Mouse (Mus musculus) retina, embryonic 14.5 days (tissue): ENCODE data around the gene Qser1.
A peak's percentile ranks its signal among the peaks of the same experiment; 100 is the strongest.

Experiments
- DNase-seq: peaks from one replicate; pipeline ENCODE4 v3.0.0-alpha.2; 2015; ENCODE audit warnings: low spot score

The Qser1 gene

DNA sequence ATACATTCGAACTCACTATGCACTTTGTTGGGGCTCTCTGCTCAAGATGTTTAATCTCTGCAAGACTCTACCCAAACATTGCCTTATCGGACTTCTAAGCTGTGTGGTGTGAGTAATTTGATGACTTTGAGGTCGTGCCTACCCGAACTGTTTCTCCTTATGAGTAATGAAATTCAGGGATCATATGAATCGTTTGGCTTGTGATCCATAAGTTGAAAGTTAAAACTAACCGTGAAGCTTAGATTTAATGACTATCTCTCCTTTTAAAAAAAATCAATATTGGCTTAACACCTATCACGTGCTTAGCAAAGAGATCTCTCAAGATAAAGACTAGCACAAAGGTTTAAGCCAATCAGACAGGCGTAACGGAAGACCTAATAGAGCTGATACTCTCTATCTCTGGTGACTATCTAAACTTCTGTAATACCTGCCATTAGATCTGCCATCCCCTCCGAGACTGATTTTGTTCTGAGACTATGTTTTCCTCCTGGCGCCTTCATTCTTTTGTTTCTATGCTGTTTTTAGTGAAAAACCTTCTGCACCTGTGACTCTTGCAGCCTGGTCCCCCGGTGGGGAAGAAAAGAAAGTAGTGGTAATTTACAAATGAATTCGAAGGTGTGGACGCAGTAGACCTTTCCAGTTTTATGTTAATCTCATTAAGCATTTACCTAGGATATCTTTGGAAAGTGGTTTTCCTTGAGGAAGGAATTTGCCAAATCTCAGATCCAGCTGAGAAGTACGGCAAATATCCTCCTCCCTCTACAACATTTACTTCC, 1.2 kb upstream of the Qser1 start:
- peak; percentile 50 for DNase-seq

DNA sequence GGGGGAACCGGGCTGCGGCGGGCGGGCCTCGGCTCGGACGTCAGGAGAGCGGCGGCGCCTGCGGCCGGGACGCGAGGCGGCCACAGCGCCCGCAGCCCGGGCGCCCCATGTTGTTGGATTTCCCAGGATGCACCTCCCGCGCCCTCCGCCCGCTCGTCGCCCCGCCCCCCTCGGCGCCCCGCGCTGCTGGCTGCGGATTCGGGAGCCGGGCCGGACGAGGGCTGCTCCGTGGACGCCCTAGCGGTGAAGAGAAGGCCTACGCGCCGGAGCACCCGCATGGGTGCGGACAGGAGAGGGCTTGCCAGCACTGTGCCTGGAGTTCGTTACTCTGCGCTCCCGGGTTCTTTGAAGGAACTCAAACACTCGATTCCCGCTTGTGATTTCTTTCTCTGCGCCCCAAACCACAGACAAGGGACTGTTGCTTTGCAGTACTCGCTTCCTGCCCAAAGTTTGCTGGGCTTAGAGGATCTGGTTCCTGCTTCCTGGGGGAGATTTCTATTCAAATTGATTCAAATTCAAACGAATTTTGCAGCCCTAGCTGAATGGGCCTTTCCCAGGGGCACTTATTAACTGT, 393 bp upstream of the Qser1 start:
- DNase-seq, result peak; percentile 92

GRCm38 (mm10) chr2:104815561-104816370, 794 bp downstream of the Qser1 start:
- peak; percentile 60 for DNase-seq

DNA sequence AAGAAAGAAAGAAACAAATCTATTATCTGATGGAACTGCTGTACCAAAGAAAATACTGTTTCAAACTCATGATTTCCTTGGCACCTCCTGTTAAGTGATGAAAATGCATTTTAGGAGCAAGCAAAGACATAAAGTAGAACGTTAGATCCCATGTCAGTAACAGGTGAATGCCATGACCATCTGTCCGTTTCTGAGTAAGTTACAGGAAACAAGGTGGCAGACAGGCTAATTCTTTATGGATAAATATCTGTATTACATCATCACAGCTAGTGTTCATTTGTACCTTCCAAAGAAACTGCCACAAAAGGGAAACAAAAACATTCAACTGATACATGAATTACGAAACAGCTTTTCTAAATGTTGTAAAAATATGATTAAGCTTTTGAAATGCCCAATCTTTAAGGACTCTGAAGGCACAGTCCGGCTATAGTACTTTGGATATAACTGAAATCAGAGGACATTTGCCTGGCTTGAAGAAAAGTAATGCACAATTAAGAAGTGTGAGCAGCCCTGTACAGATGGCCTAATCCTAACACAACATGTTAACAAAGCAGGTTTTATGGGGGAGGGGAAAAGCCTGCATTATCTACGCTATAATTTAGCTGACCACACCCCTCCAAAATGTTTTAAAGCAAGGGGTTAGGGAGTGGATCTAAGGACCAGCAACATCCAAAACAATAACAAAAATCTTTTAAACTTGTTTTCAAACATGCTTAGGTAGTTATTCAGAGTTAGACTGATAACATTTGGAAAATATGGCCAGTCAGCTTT, 2.2 kb downstream of the Qser1 start:
- peak; percentile 45 for DNase-seq

GRCm38 (mm10) chr2:104805435-104805834, 11.1 kb downstream of the Qser1 start:
- no peak for DNase-seq

- peak; percentile 58 for DNase-seq
These were observed 41.8 kb downstream of the Qser1 start for GRCm38 (mm10) chr2:104774763-104775162.

GRCm38 (mm10) chr2:104768697-104769096, 47.9 kb downstream of the Qser1 start:
- DNase-seq, result no peak

DNA sequence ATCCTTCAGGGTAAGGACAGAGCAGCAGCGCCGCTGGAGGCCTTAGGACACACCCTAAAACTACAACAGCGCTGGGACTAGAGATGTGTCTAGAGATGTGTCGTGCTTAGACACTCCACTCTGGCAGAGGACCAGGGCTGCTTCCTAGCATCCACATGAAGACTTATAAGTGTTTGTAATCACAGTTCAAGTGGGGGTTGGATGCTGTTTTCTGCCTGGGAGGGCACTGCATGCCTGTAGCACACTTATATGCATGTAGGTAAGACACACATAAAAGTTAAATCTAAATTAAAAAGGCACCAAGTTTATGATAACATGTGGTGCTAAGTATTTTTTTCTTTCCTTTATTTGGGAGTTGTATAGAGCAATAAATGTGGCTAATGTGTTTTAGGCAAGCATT, 52.5 kb downstream of the Qser1 start:
- no peak for DNase-seq

DNA sequence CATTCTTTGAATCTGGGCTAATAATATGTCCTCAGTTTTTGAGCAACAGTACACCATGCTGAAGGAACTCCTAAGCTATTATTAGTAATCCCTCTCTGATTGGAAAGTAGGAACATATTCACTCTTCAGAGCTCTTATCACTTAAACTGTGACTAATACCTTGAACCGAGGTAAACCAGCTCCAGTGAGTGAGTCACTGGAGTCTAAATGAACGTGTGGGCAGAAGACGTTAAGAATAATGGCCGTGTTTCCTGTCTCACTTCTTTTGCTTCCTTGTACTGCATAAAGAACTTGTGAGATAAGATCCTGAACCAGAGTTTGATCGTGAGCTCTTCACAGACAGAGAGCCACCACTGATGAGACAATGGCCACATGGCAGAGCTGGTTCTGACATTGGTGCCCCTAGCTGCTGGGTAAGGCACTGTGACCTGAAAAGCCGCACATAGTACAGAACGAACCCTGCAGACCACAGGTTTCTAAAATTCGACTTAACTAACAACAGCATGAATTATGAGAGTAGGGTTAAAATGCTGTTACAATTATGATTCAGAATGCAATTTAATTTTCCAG, 53.3 kb downstream of the Qser1 start:
- DNase-seq, result no peak

DNA sequence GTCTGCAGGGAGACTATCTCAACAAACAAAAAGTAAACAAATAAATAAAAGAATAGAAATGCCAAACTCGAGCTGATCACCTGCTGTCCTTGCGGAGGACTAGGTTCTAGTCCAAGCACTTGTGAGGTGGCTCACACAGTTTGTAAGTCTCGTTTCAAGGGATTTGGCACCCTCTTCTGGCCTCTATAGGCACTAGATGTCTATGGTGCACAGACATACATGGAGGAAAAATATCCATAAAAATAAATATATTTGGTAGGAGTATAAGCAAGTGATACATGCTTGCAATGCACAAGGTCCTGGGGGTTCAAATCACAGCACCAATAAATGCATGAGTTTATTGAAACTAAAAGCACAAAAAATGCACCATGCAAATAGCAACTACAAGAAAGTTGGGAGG, 65.9 kb downstream of the Qser1 start:
- peak; percentile 54 for DNase-seq

- no peak for DNase-seq
These were observed 67.8 kb downstream of the Qser1 start for GRCm38 (mm10) chr2:104748652-104749183.

DNA sequence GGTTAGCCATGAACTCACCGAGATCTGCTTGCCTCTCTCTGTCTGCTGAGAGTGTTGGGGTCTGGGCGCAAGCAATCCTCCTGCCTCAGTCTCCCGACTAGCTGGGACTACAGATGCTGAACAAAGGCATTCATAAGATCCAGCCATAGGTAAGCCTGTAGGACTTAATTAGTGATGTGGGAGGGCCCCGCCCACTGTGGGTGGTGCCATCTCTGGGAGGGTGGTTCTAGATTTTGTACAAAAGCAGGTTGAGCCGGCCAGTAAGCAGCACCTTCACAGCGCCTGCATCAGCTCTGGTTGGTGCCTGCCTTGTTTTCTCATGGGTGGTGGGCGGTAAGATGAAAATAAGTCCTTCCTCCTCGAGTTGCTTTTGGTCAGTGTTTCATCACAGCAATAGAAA, 70.3 kb downstream of the Qser1 start:
- no peak for DNase-seq

- DNase-seq, result no peak
These were observed 72.6 kb downstream of the Qser1 start for GRCm38 (mm10) chr2:104743971-104744370.

DNA sequence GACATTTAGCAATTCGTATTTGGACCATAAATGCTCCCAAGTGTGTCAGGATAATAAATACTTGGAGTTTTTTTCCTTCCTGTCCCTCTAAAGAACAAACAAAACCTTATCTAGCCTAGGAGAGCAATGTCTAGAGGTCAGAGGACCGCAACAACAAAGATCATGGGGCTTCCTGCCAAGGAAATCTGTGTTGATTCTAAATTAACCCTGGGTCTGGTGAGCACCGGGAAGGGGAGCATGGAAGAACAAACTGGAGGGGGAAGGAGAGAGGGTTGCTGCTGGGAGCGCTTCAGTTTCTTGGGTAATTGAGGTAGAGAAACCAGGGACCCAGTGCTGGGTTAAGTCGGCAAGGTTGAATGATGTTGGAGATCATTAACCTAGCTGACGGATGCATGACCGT, 73.4 kb downstream of the Qser1 start:
- DNase-seq, result no peak

GRCm38 (mm10) chr2:104742741-104743064, 73.9 kb downstream of the Qser1 start, which contains the start of gene Depdc7:
TSS of gene Depdc7 (minus strand) at chr2:104742878.
- peak; percentile 94 for DNase-seq

GRCm38 (mm10) chr2:104741896-104742740, 74.4 kb downstream of the Qser1 start:
- no peak for DNase-seq

- no peak for DNase-seq
These were observed 75.4 kb downstream of the Qser1 start for GRCm38 (mm10) chr2:104741015-104741758.

DNA sequence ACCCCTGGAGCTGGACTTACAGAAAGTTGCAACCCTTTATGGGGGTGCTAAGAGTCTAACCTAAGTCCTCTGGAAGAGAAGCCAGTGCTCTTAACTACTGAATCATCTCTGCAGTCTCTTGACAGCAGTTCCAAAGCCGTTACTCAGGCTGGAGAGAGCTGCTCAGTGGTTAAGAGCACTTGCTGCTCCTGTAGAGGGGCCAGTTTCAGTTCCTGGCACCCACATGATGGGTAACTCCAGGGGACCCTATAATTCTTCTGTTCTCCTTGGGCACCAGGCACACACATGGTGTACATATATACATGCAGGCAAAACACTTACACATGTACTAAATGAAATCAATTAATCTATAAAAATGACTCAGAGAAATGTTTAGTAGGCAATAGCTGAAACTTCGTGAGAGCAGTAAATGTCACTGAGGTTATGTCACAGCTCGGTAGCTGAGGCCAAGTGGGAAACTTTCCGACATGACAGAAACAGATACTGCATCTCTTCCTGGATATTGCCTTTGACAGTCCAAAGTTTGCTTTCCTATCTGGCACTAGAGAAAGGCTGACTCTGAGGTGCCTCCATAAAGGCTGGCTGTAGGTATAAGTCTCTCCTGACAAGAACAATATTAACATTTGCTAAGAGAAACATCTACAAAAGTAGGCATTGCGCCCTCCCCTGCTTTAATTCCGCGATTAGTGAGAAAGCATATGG, 76.2 kb downstream of the Qser1 start:
- no peak for DNase-seq

GRCm38 (mm10) chr2:104739691-104740090, 76.9 kb downstream of the Qser1 start:
- DNase-seq, result no peak
